Mouse (Mus musculus) ES-E14 (cell line): ENCODE results near the gene Gpx4.

Experiments used
- HCFC1 ChIP-seq: IDR thresholded peaks from 2 replicates; pipeline ENCODE4 v1.6.1; 2012; ENCODE audit warnings: low read length, inconsistent platforms, borderline replicate concordance; ENCODE audit not compliant: insufficient read depth
- MAFK ChIP-seq: IDR thresholded peaks from 2 replicates; pipeline ENCODE4 v1.6.1; 2014; ENCODE audit warnings: mild to moderate bottlenecking, low read depth, low read length, inconsistent platforms; ENCODE audit not compliant: insufficient read depth

- TF ChIP-seq MAFK (no peak), HCFC1 (peak; percentile 24; the same call in 1 of the 2 replicates)
Observed at GRCm38 (mm10) chr10:80050244-80050643, 3.3 kb downstream of the Gpx4 start.
